Mouse (Mus musculus): ENCODE data around the gene Vav3.

DNA sequence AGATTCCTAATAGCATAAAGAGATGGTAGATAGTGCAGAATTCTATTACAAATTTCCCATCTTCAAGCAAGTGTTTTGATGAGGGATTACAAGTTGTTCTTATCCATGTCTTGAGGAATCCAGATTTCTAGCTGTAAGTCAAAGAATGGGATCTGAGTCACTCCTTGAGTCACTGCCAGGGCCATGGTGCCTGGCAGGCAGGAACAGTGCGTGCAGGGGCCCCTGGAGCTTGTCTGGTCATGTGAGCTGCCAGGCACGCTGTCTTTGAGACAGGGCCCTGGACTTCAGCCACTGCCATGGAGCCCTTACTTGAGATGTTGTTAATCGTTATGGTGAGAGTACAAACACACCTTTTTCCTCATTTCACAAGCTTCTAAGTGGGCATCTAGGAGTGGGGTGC is 129.0 kb downstream of the Vav3 start:
- TF ChIP-seq CTCF (IDR thresholded peaks at IDR 0.05; ENCODE audit: control insufficient read depth, insufficient read depth, insufficient replicate concordance, low read depth, low read length) = no peak
- TF ChIP-seq POLR2A (IDR thresholded peaks at IDR 0.05; ENCODE audit: control insufficient read depth, low read depth, low read length) = no peak

Data from testis, adult 2 months (tissue).